Mouse (Mus musculus) olfactory bulb, adult 2 months (tissue): ENCODE data around the gene Mettl27. TPM values are rescaled to one million over a fixed set of nuclear protein-coding genes. Genes with fewer than 3 reads are reported as not detected.

Source experiments
- H3K27ac ChIP-seq: fragments of 200-500 bp; 2 replicates; pipeline ENCODE4 v1.5.1; 2012; ENCODE audit warnings: low read depth, low read length; ENCODE audit not compliant: insufficient read depth
- H3K4me1 ChIP-seq: fragments of 200-500 bp; 2 replicates; pipeline ENCODE4 v1.6.1; 2012; ENCODE audit warnings: low read length; ENCODE audit not compliant: control insufficient read depth, insufficient read depth
- H3K4me3 ChIP-seq: fragments of 200-500 bp; 2 replicates; pipeline ENCODE4 v1.5.1; 2012; ENCODE audit warnings: mild to moderate bottlenecking, low read depth, low read length, moderate library complexity; ENCODE audit not compliant: insufficient read depth
- CTCF ChIP-seq: fragments of 200-500 bp; IDR thresholded peaks from 2 replicates; pipeline ENCODE4 v1.5.1; 2012; ENCODE audit warnings: low read depth, mild to moderate bottlenecking, low read length, moderate library complexity; ENCODE audit not compliant: insufficient read depth
- POLR2A ChIP-seq: fragments of 200-500 bp; IDR thresholded peaks from 2 replicates; pipeline ENCODE4 v1.6.1; 2012; ENCODE audit warnings: mild to moderate bottlenecking, low read depth, low read length, moderate library complexity; ENCODE audit not compliant: insufficient read depth
- WGBS: fragments of 180-500 bp; shearing (Covaris S2); methylation state at CpG from one replicate; pipeline ENCODE4 v1.1.7; 2018; 5-methylcytosine and 5-hydroxymethylcytosine counted together
- polyA plus RNA-seq: library from polyadenylated mRNA; stranded (reverse); fragments of >200 nt; gene quantifications from 2 replicates; pipeline ENCODE4 v1.2.4, GENCODE M21; 2012; ENCODE audit warnings: low replicate concordance; ENCODE audit not compliant: missing spikeins, insufficient read depth, insufficient read length

Mettl27 gene
- polyA plus RNA-seq, 1 experiment = not detected

GRCm38 (mm10) chr5:134974294-134974693 is 42.1 kb downstream of the Mettl27 start:
- TF ChIP-seq CTCF (no peak), POLR2A (no peak)
- Histone ChIP-seq H3K4me1 (no peaks in the 10 kb centered on the region), H3K27ac (no peak overlapping the region), H3K4me3 (no peak overlapping the region)
- WGBS = 58% methylated on average over 7 of the region's 7 CpGs

- H3K4me3 ChIP-seq = no peak overlapping the region
- H3K4me1 ChIP-seq = no peaks in the 10 kb centered on the region
- 55% methylated on average over 2 of the region's 2 CpGs for WGBS
- TF ChIP-seq POLR2A (no peak), CTCF (no peak)
- no peak overlapping the region for H3K27ac ChIP-seq
These were observed 42.8 kb downstream of the Mettl27 start for GRCm38 (mm10) chr5:134974921-134975320.

DNA sequence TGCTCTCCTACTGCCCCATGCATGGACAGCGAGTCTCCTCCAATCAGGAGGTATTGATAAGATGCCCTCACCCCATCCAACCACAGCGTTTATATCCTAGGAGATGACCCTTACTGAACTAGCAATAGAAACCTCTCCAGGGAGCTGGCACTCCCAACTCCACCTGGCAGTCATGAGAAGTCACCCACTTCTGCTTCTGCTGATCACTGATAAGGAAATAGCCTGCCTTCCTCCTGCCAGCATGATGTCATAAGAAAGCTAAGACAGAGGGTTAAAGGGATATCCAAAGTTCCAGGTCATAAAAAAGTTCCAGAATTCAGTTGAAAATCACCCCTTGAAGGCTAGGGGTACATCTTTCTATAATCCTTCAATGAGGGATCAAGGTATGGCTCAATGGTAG is 44.0 kb downstream of the Mettl27 start:
- WGBS = 89% methylated on average over 2 of the region's 2 CpGs
- TF ChIP-seq POLR2A = no peak
- TF ChIP-seq CTCF = no peak
- Histone ChIP-seq H3K4me1 (no peaks in the 10 kb centered on the region), H3K27ac (no peak overlapping the region), H3K4me3 (no peak overlapping the region)

- TF ChIP-seq CTCF (no peak), POLR2A (no peak)
- 85% methylated on average over 14 of the region's 14 CpGs for WGBS
These were observed 44.5 kb downstream of the Mettl27 start for GRCm38 (mm10) chr5:134976577-134977250.

GRCm38 (mm10) chr5:134977837-134978236 is 45.7 kb downstream of the Mettl27 start:
- 89% methylated on average over 4 of the region's 4 CpGs for WGBS
- Histone ChIP-seq H3K4me3 (no peak overlapping the region), H3K4me1 (no peaks in the 10 kb centered on the region), H3K27ac (no peak overlapping the region)
- TF ChIP-seq POLR2A (no peak), CTCF (no peak)

More at GRCm38 (mm10) chr5:134976577-134977250, 44.5 kb downstream of the Mettl27 start:
- Histone ChIP-seq H3K27ac (no peak overlapping the region), H3K4me1 (no peaks in the 10 kb centered on the region), H3K4me3 (no peak overlapping the region)

GRCm38 (mm10) chr5:134981149-134981548 is 49.0 kb downstream of the Mettl27 start:
- Histone ChIP-seq H3K4me1 (peaks cover 8% of the 10 kb centered on the region), H3K27ac (no peak overlapping the region), H3K4me3 (no peak overlapping the region)
- 77% methylated on average over 10 of the region's 10 CpGs for WGBS
- TF ChIP-seq CTCF (no peak), POLR2A (no peak)

DNA sequence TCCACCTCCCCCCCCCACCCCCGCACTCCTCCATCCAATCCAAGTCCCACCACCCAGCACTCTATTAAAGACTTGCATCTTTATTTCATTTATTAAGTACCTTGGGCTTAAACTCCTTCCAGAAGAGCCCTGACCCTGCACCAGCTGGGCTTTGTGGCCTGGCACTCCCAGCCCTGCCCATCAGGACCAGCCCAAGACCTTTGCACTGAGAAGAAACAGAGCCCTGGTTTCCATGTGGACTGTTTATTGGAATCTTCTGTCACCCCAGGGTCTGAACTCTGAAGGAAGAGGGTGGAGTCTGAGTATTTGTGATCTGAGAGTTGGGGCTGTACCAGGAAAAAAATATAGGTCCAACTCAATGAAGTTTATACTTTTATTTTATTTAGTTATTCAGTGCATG is 50.9 kb downstream of the Mettl27 start:
- TF ChIP-seq POLR2A (no peak), CTCF (no peak)
- Histone ChIP-seq H3K4me3 (no peak overlapping the region), H3K4me1 (peaks cover 17% of the 10 kb centered on the region), H3K27ac (no peak overlapping the region)
- WGBS = 83% methylated on average over 1 of the region's 1 CpGs

- no peak for TF ChIP-seq POLR2A
- no peak for TF ChIP-seq CTCF
- Histone ChIP-seq H3K27ac (no peak overlapping the region), H3K4me3 (no peak overlapping the region), H3K4me1 (peaks cover 17% of the 10 kb centered on the region)
- 37% methylated on average over 3 of the region's 3 CpGs for WGBS
These were observed 51.6 kb downstream of the Mettl27 start for GRCm38 (mm10) chr5:134983771-134984170.

DNA sequence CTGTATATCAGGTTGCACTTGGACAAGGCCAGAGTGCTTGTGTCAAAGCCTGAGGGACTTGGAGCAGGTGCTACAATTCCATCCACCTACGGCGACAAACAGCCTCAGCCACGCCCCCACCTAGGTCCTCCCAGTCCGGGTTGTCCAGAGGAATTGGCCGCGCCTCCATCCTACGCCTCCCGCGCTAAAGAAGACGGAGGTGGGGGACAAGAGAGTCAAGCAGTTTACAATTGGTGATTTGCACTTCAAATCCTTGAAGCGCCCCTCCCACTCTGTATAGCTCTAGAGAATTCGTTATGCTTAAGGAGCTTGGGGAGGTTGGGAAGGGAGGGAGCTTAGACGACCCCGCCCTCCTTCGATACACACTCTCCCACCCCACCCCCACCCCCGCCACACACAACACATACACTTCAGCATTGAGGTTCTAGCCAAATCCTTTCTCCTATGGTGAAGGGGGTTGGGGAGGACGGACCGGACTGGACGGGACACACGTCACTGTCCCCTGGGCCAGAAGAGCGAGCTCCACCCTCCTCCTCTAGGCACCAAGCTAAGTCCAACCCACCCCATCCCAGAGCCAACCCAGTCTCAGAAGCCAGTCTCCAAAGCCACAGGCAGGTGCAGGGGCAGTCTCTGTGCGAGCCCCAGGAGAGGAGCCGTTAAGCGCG is 53.6 kb downstream of the Mettl27 start, which contains the start of gene Cldn3:
Cldn3 (plus strand) TSS at position 582 of the 665 bp plus-strand sequence.
- WGBS = under 1% methylated on average over 25 of the region's 25 CpGs
- Histone ChIP-seq H3K4me3 (peak within 1 kb of the TSS; percentile 15), H3K4me1 (peaks cover 17% of the 10 kb centered on the region), H3K27ac (no peak within 1 kb of the TSS)
- TF ChIP-seq CTCF (no peak), POLR2A (no peak)
